Mouse (Mus musculus) frontal cortex, adult (tissue): ENCODE results near the gene Hamp.
A peak's percentile ranks its signal among the peaks of the same experiment; 100 is the strongest.

Experiments
- ATAC-seq: cut with Nextera tagmentation; 2 replicates; pipeline ENCODE4 v1.9.2; 2017; ENCODE audit warnings: mild to moderate bottlenecking, moderate library complexity, mixed read lengths; ENCODE audit not compliant: low TSS enrichment

The Hamp gene

GRCm38 (mm10) chr7:30943909-30944635 is at the start of gene Hamp:
Gene Hamp, minus strand, starts transcription at chr7:30944032.
- no peak; the same call in 1 of the 2 replicates for ATAC-seq

- ATAC-seq: no peak
Measured at GRCm38 (mm10) chr7:30992148-30992547, 48.3 kb upstream of the Hamp start.

- no peak for ATAC-seq
Measured at GRCm38 (mm10) chr7:30988519-30989162, 44.8 kb upstream of the Hamp start.

GRCm38 (mm10) chr7:30985357-30985756 is 41.5 kb upstream of the Hamp start:
- no peak for ATAC-seq

- ATAC-seq: no peak
Measured at GRCm38 (mm10) chr7:30981703-30982102, 37.9 kb upstream of the Hamp start.

- ATAC-seq: peak; percentile 78
Measured at GRCm38 (mm10) chr7:30973501-30974289, 29.9 kb upstream of the Hamp start, which contains the start of gene Fam187b. Gene Fam187b, plus strand, starts transcription at chr7:30973790.

- no peak for ATAC-seq
Measured at GRCm38 (mm10) chr7:30973251-30973500, 29.3 kb upstream of the Hamp start, which contains the start of gene Lsr. Gene Lsr, minus strand, starts transcription at chr7:30973464.

GRCm38 (mm10) chr7:30972426-30973250 is 28.8 kb upstream of the Hamp start:
- ATAC-seq: no peak

- ATAC-seq: no peak
Measured at GRCm38 (mm10) chr7:30971901-30972300, 28.1 kb upstream of the Hamp start.

GRCm38 (mm10) chr7:30969174-30969573 is 25.3 kb upstream of the Hamp start:
- no peak for ATAC-seq

GRCm38 (mm10) chr7:30968611-30969010 is 24.8 kb upstream of the Hamp start:
- no peak for ATAC-seq

GRCm38 (mm10) chr7:30966657-30967056 is 22.8 kb upstream of the Hamp start:
- ATAC-seq: no peak

- no peak for ATAC-seq
Measured at GRCm38 (mm10) chr7:30965677-30966076, 21.8 kb upstream of the Hamp start.

GRCm38 (mm10) chr7:30964366-30964765 is 20.5 kb upstream of the Hamp start:
- no peak for ATAC-seq

- no peak for ATAC-seq
Measured at GRCm38 (mm10) chr7:30962862-30963261, 19.0 kb upstream of the Hamp start.

- no peak for ATAC-seq
Measured at GRCm38 (mm10) chr7:30959786-30960349, 16.0 kb upstream of the Hamp start.

GRCm38 (mm10) chr7:30958866-30959487 is 15.1 kb upstream of the Hamp start:
- ATAC-seq: no peak

GRCm38 (mm10) chr7:30958109-30958865 is 14.5 kb upstream of the Hamp start:
- no peak for ATAC-seq

- ATAC-seq: peak; percentile 64
Measured at GRCm38 (mm10) chr7:30957367-30957783, 13.5 kb upstream of the Hamp start.

- ATAC-seq: peak; percentile 63
Measured at GRCm38 (mm10) chr7:30956756-30957366, 13.0 kb upstream of the Hamp start, which contains the start of gene Usf2. Gene Usf2, minus strand, starts transcription at chr7:30956803.
